8 mouse cellular contexts compared by ENCODE assay signal in genomic region chr7:19003902-19004630, GRCm38 (mm10). TPM values are rescaled to one million over a fixed set of nuclear protein-coding genes. Genes with fewer than 3 reads are reported as not detected.
DNase-seq lines count a peak whose midpoint lies in the region; ATAC-seq and TF ChIP-seq lines count a peak whose summit lies in the region.

TSS of gene Irf2bp1 (plus strand) at chr7:19004044.

- peak; percentile 46; the same call in 1 of the 2 replicates for ATAC-seq in cerebellum, adult (ENCODE audit: insufficient number of reproducible peaks, low FRiP score, low TSS enrichment)
- peak; percentile 73 for ATAC-seq in forebrain, embryonic 13.5 days
- ATAC-seq in liver, postnatal 0 days, result peak; percentile 66
- ATAC-seq in neural tube, embryonic 14.5 days (ENCODE audit: low read depth), result peak; percentile 62

- peak within 1 kb of the TSS; percentile 82 for H3K4me3 ChIP-seq in ES-Bruce4 (ENCODE audit: low read depth, low read length)
- H3K4me3 ChIP-seq in forebrain, embryonic 13.5 days, result peak within 1 kb of the TSS; percentile 73
- peak within 1 kb of the TSS; percentile 87 for H3K4me3 ChIP-seq in liver, postnatal 0 days (ENCODE audit: low read depth, low read length)
- H3K4me3 ChIP-seq in neural tube, embryonic 14.5 days (ENCODE audit: low read depth, low read length), result peak within 1 kb of the TSS; percentile 86

- peaks cover 5% of the 10 kb centered on the region; the same call in 1 of the 2 replicates for H3K36me3 ChIP-seq in ES-Bruce4 (ENCODE audit: control insufficient read depth, insufficient read depth, low read length, poor library complexity, severe bottlenecking)
- peaks cover 38% of the 10 kb centered on the region for H3K36me3 ChIP-seq in forebrain, embryonic 13.5 days (ENCODE audit: poor library complexity, severe bottlenecking)
- H3K36me3 ChIP-seq in liver, postnatal 0 days (replicated peaks; ENCODE audit: insufficient read depth, low read length), result peaks cover 17% of the 10 kb centered on the region; the same call in 1 of the 2 replicates
- H3K36me3 ChIP-seq in neural tube, embryonic 14.5 days (ENCODE audit: control insufficient read depth, insufficient read depth, low read length), result peaks cover 11% of the 10 kb centered on the region

- no peak for TF ChIP-seq POLR2A in ES-Bruce4 (IDR thresholded peaks at IDR 0.05; ENCODE audit: insufficient read depth, low read length)

- H3K4me2 ChIP-seq in forebrain, embryonic 13.5 days, result peak within 1 kb of the TSS; percentile 100
- H3K4me2 ChIP-seq in liver, postnatal 0 days (ENCODE audit: low read depth, low read length), result peak within 1 kb of the TSS; percentile 98
- peak within 1 kb of the TSS; percentile 98 for H3K4me2 ChIP-seq in neural tube, embryonic 14.5 days (ENCODE audit: low read depth, low read length)

- WGBS in forebrain, embryonic 13.5 days, result under 1% methylated on average over 77 of the region's 90 CpGs
- WGBS in large intestine, adult 2 months, result under 1% methylated on average over 82 of the region's 90 CpGs
- under 1% methylated on average over 64 of the region's 90 CpGs for WGBS in liver, postnatal 0 days (ENCODE audit: insufficient replicate concordance)
- WGBS in neural tube, embryonic 14.5 days, result under 1% methylated on average over 88 of the region's 90 CpGs

- H3K9ac ChIP-seq in ES-Bruce4 (ENCODE audit: low read depth, poor library complexity, severe bottlenecking), result peak within 1 kb of the TSS; percentile 90
- peak within 1 kb of the TSS; percentile 88 for H3K9ac ChIP-seq in forebrain, embryonic 13.5 days
- H3K9ac ChIP-seq in liver, postnatal 0 days (replicated peaks), result peak within 1 kb of the TSS; percentile 77
- H3K9ac ChIP-seq in neural tube, embryonic 14.5 days (replicated peaks; ENCODE audit: low read depth, low read length), result peak within 1 kb of the TSS; percentile 86

- peak within 1 kb of the TSS; percentile 86 for H3K27ac ChIP-seq in ES-Bruce4 (ENCODE audit: insufficient read depth, low read length)
- H3K27ac ChIP-seq in forebrain, embryonic 13.5 days, result peak within 1 kb of the TSS; percentile 95
- peak within 1 kb of the TSS; percentile 87 for H3K27ac ChIP-seq in liver, postnatal 0 days (ENCODE audit: low read depth)
- H3K27ac ChIP-seq in neural tube, embryonic 14.5 days (ENCODE audit: low read depth, low read length), result peak within 1 kb of the TSS; percentile 89

- TF ChIP-seq CTCF in ES-Bruce4 (IDR thresholded peaks at IDR 0.05; ENCODE audit: low read depth, low read length), result no peak
- TF ChIP-seq CTCF in liver, postnatal 0 days (IDR thresholded peaks at IDR 0.05; ENCODE audit: low read depth), result peak; percentile 24

- DNase-seq in heart, postnatal 10 days, result peak; percentile 97
- no peak for DNase-seq in large intestine, adult 2 months (ENCODE audit: low read depth, low spot score)
- peak; percentile 94 for DNase-seq in liver, postnatal 0 days
- DNase-seq in testis, postnatal 10 days (ENCODE audit: low spot score), result peak; percentile 93

- no peaks in the 10 kb centered on the region for H3K27me3 ChIP-seq in ES-Bruce4 (ENCODE audit: control insufficient read depth, insufficient read depth, low read length, poor library complexity, severe bottlenecking)
- no peaks in the 10 kb centered on the region for H3K27me3 ChIP-seq in forebrain, embryonic 13.5 days
- no peaks in the 10 kb centered on the region for H3K27me3 ChIP-seq in liver, postnatal 0 days (ENCODE audit: insufficient read depth, low read length)
- H3K27me3 ChIP-seq in neural tube, embryonic 14.5 days (ENCODE audit: control insufficient read depth, insufficient read depth, low read length), result no peaks in the 10 kb centered on the region

- intact Hi-C loops in heart, postnatal 10 days (cut with DNase I), result loop anchor here (5.0 kb wide), 1 partner anchor 47 kb away; no protein-coding TSS in a partner anchor

- H3K9me3 ChIP-seq in ES-Bruce4 (replicated peaks; ENCODE audit: control insufficient read depth, insufficient read depth, low read length, poor library complexity, severe bottlenecking), result no peaks in the 10 kb centered on the region
- no peaks in the 10 kb centered on the region for H3K9me3 ChIP-seq in forebrain, embryonic 13.5 days (replicated peaks)
- H3K9me3 ChIP-seq in liver, postnatal 0 days (ENCODE audit: low read length), result no peaks in the 10 kb centered on the region
- H3K9me3 ChIP-seq in neural tube, embryonic 14.5 days (ENCODE audit: control insufficient read depth, low read length), result no peaks in the 10 kb centered on the region

- H3K4me1 ChIP-seq in ES-Bruce4 (ENCODE audit: control insufficient read depth, insufficient read depth, low read length), result peaks cover under 1% of the 10 kb centered on the region
- peaks cover 44% of the 10 kb centered on the region for H3K4me1 ChIP-seq in forebrain, embryonic 13.5 days
- peaks cover 42% of the 10 kb centered on the region for H3K4me1 ChIP-seq in liver, postnatal 0 days (ENCODE audit: insufficient read depth)
- peaks cover 28% of the 10 kb centered on the region for H3K4me1 ChIP-seq in neural tube, embryonic 14.5 days (ENCODE audit: control insufficient read depth, insufficient read depth, low read length)

- TF ChIP-seq EP300 in ES-Bruce4 (IDR thresholded peaks at IDR 0.05; ENCODE audit: insufficient read depth, low read depth, low read length), result no peak
- TF ChIP-seq EP300 in liver, postnatal 0 days (IDR thresholded peaks at IDR 0.05; ENCODE audit: low read depth), result no peak

RNA-seq across cellular contexts. Expression of gene Irf2bp1, which starts in this region (rescaled TPM):
- polyA plus RNA-seq in ES-Bruce4 (2011; ENCODE audit: insufficient read depth, insufficient read length, low read depth, missing spikeins), result 16.2 and 20.9 TPM in 2 replicates
- polyA plus RNA-seq in forebrain, embryonic 13.5 days (2015; fragmentation: Nextera tagmentation; extraction: Ambion mirVana), result 22.1 and 23.3 TPM in 2 replicates
- total RNA-seq in heart, postnatal 10 days (2021), result 10 to 100 TPM; 24.5 to 29.5 TPM
- polyA plus RNA-seq in large intestine, adult 2 months (2012; rRNA removed), result 18.7 and 19.4 TPM in 2 replicates
- 6.3 and 8.8 TPM in 2 replicates for polyA plus RNA-seq in liver, postnatal 0 days (2015; fragmentation: Nextera tagmentation; extraction: Ambion mirVana)
- 29.7 and 30.3 TPM in 2 replicates for polyA plus RNA-seq in neural tube, embryonic 14.5 days (2014; fragmentation: Nextera tagmentation; extraction: Ambion mirVana)
